ENCODE assay signal across 8 mouse cellular contexts in the genomic region with DNA sequence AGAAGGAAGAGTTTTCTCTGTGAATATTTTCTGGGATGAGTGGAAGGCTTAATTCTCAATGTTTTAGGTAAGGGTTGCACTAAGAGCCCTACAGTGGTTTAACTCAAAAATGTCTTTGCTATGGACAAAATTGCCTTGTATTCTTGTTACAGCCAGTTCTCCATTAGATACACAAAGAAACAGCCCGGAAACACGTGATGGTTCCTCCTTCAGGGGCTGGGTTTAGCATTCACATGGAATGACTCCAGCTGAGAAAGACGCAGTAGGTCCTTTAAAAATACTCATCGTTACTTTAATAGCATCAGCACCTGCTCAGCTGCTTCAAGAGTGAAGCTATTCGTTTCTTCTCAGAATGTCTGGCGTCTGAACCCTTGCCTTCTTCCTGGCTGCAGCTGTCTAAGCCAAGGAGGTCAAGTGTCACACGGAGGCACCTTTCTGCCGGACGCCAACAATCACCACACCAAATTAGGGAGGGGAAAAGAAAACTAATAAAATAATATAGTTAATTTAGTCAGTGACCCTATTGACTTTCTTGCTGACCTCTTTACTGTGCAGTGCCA. TPM values are rescaled to one million over a fixed set of nuclear protein-coding genes. Genes with fewer than 3 reads are reported as not detected.
DNase-seq lines count a peak whose midpoint lies in the region; ATAC-seq lines count a peak whose summit lies in the region.
"Had no signal": no experiment of that assay in that cellular context is flagged by ENCODE, and none has a peak within 500 bp of the region (broad histone marks: within the 10 kb centered on the region; RNA-seq: fewer than 3 reads in every experiment).

No protein-coding gene starts in this region.

- WGBS in kidney, embryonic 16.5 days = 25% methylated on average over 9 of the region's 9 CpGs
- 19% methylated on average over 9 of the region's 9 CpGs for WGBS in embryonic facial prominence, embryonic 14.5 days
- 39% methylated on average over 9 of the region's 9 CpGs for WGBS in liver, embryonic 13.5 days (ENCODE audit: insufficient replicate concordance)

- peaks cover 19% of the 10 kb centered on the region for H3K4me1 ChIP-seq in kidney, embryonic 16.5 days (ENCODE audit: insufficient read depth, low read length)
- H3K4me1 ChIP-seq in brown adipose tissue, adult 24 weeks (ENCODE audit: control insufficient read depth, insufficient read depth, insufficient read length, low read length) = no peaks in the 10 kb centered on the region
- no peaks in the 10 kb centered on the region for H3K4me1 ChIP-seq in embryonic facial prominence, embryonic 14.5 days (ENCODE audit: control insufficient read depth, insufficient read depth, low read length)
- 0 out of 2 replicates have a peak, but pooled peaks cover 4% of the 10 kb centered on the region for H3K4me1 ChIP-seq in liver, embryonic 13.5 days (replicated peaks)

- no peak for DNase-seq in kidney, postnatal 4 days
- no peak for DNase-seq in embryonic facial prominence, embryonic 14.5 days (ENCODE audit: low spot score)
- DNase-seq in liver, embryonic 13.5 days = no peak
- no peak for DNase-seq in thymus, adult 18-20 months
- DNase-seq in adrenal gland, postnatal 10 days = no peak

- H3K4me3 ChIP-seq in kidney, embryonic 16.5 days (ENCODE audit: low read length) = no peak overlapping the region
- peak overlapping the region; percentile 55 for H3K4me3 ChIP-seq in brown adipose tissue, adult 24 weeks (ENCODE audit: insufficient read depth, low read depth, low read length)
- H3K4me3 ChIP-seq in embryonic facial prominence, embryonic 14.5 days (ENCODE audit: low read depth, low read length) = no peak overlapping the region
- H3K4me3 ChIP-seq in liver, embryonic 13.5 days (replicated peaks) = no peak overlapping the region

- H3K27ac ChIP-seq in kidney, embryonic 16.5 days (ENCODE audit: low read length) = no peak overlapping the region
- no peak overlapping the region for H3K27ac ChIP-seq in brown adipose tissue, adult 24 weeks (replicated peaks; ENCODE audit: low read depth, low read length)
- peak overlapping the region; percentile 74; the same call in 1 of the 2 replicates for H3K27ac ChIP-seq in embryonic facial prominence, embryonic 14.5 days (replicated peaks; ENCODE audit: low read depth, low read length)
- H3K27ac ChIP-seq in liver, embryonic 13.5 days = no peak overlapping the region

- peak overlapping the region; percentile 74 for H3K4me2 ChIP-seq in kidney, embryonic 16.5 days (replicated peaks; ENCODE audit: low read depth, low read length)
- peak overlapping the region; percentile 77 for H3K4me2 ChIP-seq in embryonic facial prominence, embryonic 14.5 days (ENCODE audit: low read depth, low read length)
- peak overlapping the region; percentile 65; the same call in 1 of the 2 replicates for H3K4me2 ChIP-seq in liver, embryonic 13.5 days

- H3K27me3 ChIP-seq in kidney, embryonic 16.5 days (ENCODE audit: insufficient read depth, low read length) = peaks cover 24% of the 10 kb centered on the region
- H3K27me3 ChIP-seq in embryonic facial prominence, embryonic 14.5 days (replicated peaks; ENCODE audit: control insufficient read depth, insufficient read depth, low read length) = peaks cover 16% of the 10 kb centered on the region; the same call in 1 of the 2 replicates
- H3K27me3 ChIP-seq in liver, embryonic 13.5 days = peaks cover 41% of the 10 kb centered on the region

- H3K36me3 ChIP-seq in kidney, embryonic 16.5 days (ENCODE audit: insufficient read depth, low read length) = no peaks in the 10 kb centered on the region
- no peaks in the 10 kb centered on the region for H3K36me3 ChIP-seq in embryonic facial prominence, embryonic 14.5 days (ENCODE audit: control insufficient read depth, insufficient read depth, low read length)
- H3K36me3 ChIP-seq in liver, embryonic 13.5 days = no peaks in the 10 kb centered on the region

- ATAC-seq in kidney, embryonic 16.5 days (ENCODE audit: low FRiP score, low TSS enrichment) = no peak
- no peak for ATAC-seq in embryonic facial prominence, embryonic 14.5 days (ENCODE audit: low read depth)
- no peak for ATAC-seq in liver, embryonic 13.5 days (ENCODE audit: low read depth)

- H3K9ac ChIP-seq in kidney, embryonic 16.5 days (replicated peaks; ENCODE audit: low read length) = no peak overlapping the region
- no peak overlapping the region for H3K9ac ChIP-seq in embryonic facial prominence, embryonic 14.5 days (ENCODE audit: low read depth, low read length)
- no peak overlapping the region for H3K9ac ChIP-seq in liver, embryonic 13.5 days

- H3K9me3 ChIP-seq in kidney, embryonic 16.5 days (ENCODE audit: low read length) = no peaks in the 10 kb centered on the region
- no peaks in the 10 kb centered on the region for H3K9me3 ChIP-seq in embryonic facial prominence, embryonic 14.5 days (ENCODE audit: control insufficient read depth, low read length)
- H3K9me3 ChIP-seq in liver, embryonic 13.5 days (replicated peaks) = no peaks in the 10 kb centered on the region

RNA-seq across cellular contexts. Expression of a gene that starts 0.7 kb away (rescaled TPM):
- polyA plus RNA-seq in kidney, embryonic 16.5 days (2015; fragmentation: Nextera tagmentation; extraction: Ambion mirVana) = 12.8 and 13.0 TPM in 2 replicates
- polyA plus RNA-seq in brown adipose tissue, adult 24 weeks (2012; ENCODE audit: insufficient read depth, insufficient read length, missing spikeins) = 0.44 and 2.0 TPM in 2 replicates
- polyA plus RNA-seq in embryonic facial prominence, embryonic 14.5 days (2014; fragmentation: Nextera tagmentation; extraction: Ambion mirVana) = 33.9 and 36.5 TPM in 2 replicates
- 0.83 and 0.90 TPM in 2 replicates for polyA plus RNA-seq in liver, embryonic 13.5 days (2015; fragmentation: Nextera tagmentation; extraction: Ambion mirVana)
- 10 to 100 TPM in 1 of 2 experiments, 1 to 10 TPM in 1; 4.3 to 11.7 TPM for total RNA-seq in adrenal gland, postnatal 10 days (2021)
- total RNA-seq: monocyte, adult 5-6 weeks had no signal

RNA-seq across cellular contexts. Expression of a gene that starts 26.6 kb away (rescaled TPM):
- polyA plus RNA-seq in kidney, embryonic 16.5 days (2015; fragmentation: Nextera tagmentation; extraction: Ambion mirVana) = 38.9 and 41.7 TPM in 2 replicates
- polyA plus RNA-seq in brown adipose tissue, adult 24 weeks (2012; ENCODE audit: insufficient read depth, insufficient read length, missing spikeins) = 55.5 and 58.1 TPM in 2 replicates
- polyA plus RNA-seq in embryonic facial prominence, embryonic 14.5 days (2014; fragmentation: Nextera tagmentation; extraction: Ambion mirVana) = 32.1 and 33.1 TPM in 2 replicates
- polyA plus RNA-seq in liver, embryonic 13.5 days (2015; fragmentation: Nextera tagmentation; extraction: Ambion mirVana) = 17.3 and 19.6 TPM in 2 replicates
- total RNA-seq in adrenal gland, postnatal 10 days (2021) = 10 to 100 TPM; 59.4 to 61.1 TPM
